Mouse (Mus musculus): Measurements from ENCODE around the gene Plk3. TPM values are rescaled to one million over a fixed set of nuclear protein-coding genes. Genes with fewer than 3 reads are reported as not detected.
"Not testable (repeated sequence)": the region's sequence is repeated elsewhere in the genome, so short reads cannot be mapped to it uniquely, and the experiment has no call there.

Plk3 gene
- polyA plus RNA-seq (2012; rRNA removed) = 23.5 and 23.9 TPM in 2 replicates

DNA sequence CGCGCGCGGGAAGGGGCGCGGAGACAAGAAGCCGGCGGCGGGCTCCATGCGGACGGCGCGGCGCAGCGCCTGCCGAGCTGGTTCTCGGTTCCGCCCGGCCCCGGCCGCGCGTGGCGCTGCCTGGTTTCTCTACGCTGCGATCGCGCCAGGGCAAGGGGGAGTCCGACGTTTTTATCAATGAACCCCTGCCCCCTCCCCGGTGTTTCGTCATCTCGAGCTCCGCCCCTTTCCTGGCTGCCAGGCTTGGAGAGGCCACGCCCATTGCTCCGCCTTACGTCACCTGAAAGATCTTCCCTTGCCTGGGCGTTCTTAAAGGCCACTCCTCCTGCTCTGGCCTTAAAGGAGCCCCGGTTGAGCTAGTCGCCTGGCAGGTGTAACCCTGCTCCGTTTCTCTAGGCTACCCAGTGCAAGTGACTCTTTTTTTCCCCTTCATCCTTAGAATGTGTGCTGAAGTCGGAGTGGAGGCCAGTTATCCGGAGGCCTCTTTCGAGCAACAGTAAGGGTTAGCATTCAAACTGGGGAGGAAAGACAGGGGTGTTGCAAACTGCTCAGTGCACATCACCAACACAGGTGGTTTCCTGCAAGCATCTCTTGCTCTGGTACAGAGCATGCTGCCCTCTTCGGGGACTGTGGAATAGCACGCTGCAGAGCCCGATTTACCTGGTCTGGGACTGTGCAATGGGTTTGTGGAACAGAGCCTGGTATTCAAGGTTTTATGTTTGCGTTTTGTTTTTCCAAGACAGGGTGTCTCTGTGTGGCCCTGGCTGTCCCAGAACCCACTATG lies at the start of gene Plk3:
Plk3 (minus strand) TSS at position 147 of the 784 bp plus-strand sequence.
- TF ChIP-seq POLR2A (IDR thresholded peaks at IDR 0.05; ENCODE audit: low read depth, low read length) (peak; percentile 92), CTCF (IDR thresholded peaks at IDR 0.05; ENCODE audit: extremely low read depth, insufficient read length, insufficient replicate concordance, low read depth, low read length) (no peak)

DNA sequence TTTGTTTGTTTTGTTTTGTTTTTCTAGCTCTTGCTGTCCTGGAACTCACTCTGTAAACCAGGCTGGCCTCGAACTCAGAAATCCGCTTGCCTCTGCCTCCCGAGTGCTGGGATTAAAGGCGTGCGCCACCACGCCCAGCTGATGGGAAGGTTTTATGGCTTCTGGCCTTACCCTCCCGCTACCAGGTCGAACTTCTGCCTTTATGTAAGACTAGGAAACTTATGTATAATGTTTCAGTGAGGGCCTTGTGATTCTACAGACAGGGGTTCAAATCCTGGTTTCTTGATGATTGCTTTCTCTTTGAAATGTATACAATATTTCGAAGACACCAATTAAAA lies 49.0 kb upstream of the Plk3 start:
- not testable (repeated sequence) for H3K36me3 ChIP-seq (ENCODE audit: control insufficient read depth, insufficient read depth, low read length); H3K4me1 ChIP-seq (ENCODE audit: control insufficient read depth, insufficient read depth, insufficient read length, low read length); H3K27me3 ChIP-seq (ENCODE audit: control insufficient read depth, insufficient read depth, low read length)
- peak overlapping the region; percentile 30; the same call in 1 of the 2 replicates for H3K27ac ChIP-seq (ENCODE audit: insufficient read depth, low read depth, low read length)
- WGBS = 8% methylated on average over 9 of the region's 9 CpGs
- peak overlapping the region; percentile 72 for H3K4me3 ChIP-seq (ENCODE audit: low read depth, low read length)

More for the DNA sequence above, at the start of gene Plk3:
- Histone ChIP-seq H3K27me3 (ENCODE audit: control insufficient read depth, insufficient read depth, low read length) (no peaks in the 10 kb centered on the region), H3K4me3 (ENCODE audit: low read depth, low read length) (peak within 1 kb of the TSS; percentile 85), H3K4me1 (ENCODE audit: control insufficient read depth, insufficient read depth, insufficient read length, low read length) (peaks cover 18% of the 10 kb centered on the region), H3K27ac (ENCODE audit: insufficient read depth, low read depth, low read length) (peak within 1 kb of the TSS; percentile 96), H3K36me3 (ENCODE audit: control insufficient read depth, insufficient read depth, low read length) (peaks cover 10% of the 10 kb centered on the region)
- 2% methylated on average over 47 of the region's 48 CpGs for WGBS

DNA sequence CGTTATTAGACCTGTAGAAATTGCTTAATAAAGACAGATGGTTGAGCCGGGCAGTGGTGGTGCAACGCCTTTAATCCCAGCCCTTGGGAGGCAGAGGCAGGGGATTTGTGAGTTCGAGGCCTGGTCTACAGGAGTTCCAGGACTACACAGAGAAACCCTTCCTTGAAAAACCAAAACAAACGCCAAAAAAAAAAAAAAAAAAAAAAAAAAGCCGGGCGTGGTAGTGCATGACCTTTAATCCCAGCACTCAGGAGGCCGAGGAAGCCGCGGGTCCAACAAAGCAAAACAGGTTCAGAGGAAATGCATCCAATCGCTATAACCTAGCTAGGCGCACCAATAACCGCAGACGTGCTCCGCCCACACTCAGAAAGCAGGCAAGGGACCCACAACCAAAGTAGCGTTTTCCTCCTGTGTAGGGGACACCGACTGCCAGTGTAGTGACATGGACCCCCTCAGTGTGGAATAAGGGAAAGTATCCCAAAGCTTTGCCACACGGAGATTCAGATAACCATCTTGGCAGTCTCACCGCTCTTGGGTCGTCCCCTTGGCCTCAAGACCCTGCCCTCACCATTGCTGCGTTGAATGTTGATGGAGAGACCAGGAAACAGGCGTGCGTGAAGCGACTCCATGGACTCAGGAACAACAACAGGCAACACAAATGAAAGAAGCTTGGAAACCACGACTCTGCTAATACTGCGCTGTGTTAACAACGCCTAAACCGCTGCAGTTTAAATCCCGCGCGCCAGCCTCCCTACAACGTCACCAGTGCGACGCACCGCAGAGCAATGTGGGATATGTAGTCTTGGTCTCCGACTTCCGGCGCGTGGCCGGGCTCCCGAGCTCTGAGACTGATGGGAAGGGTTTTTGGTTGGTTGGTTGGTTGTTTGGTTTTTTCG lies 48.3 kb upstream of the Plk3 start, which contains the start of gene Kif2c:
Kif2c (minus strand) TSS at position 777 of the 896 bp plus-strand sequence.
- peak within 1 kb of the TSS; percentile 72 for H3K4me3 ChIP-seq (ENCODE audit: low read depth, low read length)
- TF ChIP-seq CTCF (IDR thresholded peaks at IDR 0.05; ENCODE audit: extremely low read depth, insufficient read length, insufficient replicate concordance, low read depth, low read length) (no peak), POLR2A (IDR thresholded peaks at IDR 0.05; ENCODE audit: low read depth, low read length) (0 out of 2 replicates have a peak, but pooled peaks have one; percentile 22)
- peak within 1 kb of the TSS; percentile 30; the same call in 1 of the 2 replicates for H3K27ac ChIP-seq (ENCODE audit: insufficient read depth, low read depth, low read length)
- H3K36me3 ChIP-seq (ENCODE audit: control insufficient read depth, insufficient read depth, low read length) = 0 out of 2 replicates have a peak, but pooled peaks cover 3% of the 10 kb centered on the region
- WGBS = under 1% methylated on average over 42 of the region's 42 CpGs
- no peaks in the 10 kb centered on the region for H3K4me1 ChIP-seq (ENCODE audit: control insufficient read depth, insufficient read depth, insufficient read length, low read length)
- no peaks in the 10 kb centered on the region for H3K27me3 ChIP-seq (ENCODE audit: control insufficient read depth, insufficient read depth, low read length)

DNA sequence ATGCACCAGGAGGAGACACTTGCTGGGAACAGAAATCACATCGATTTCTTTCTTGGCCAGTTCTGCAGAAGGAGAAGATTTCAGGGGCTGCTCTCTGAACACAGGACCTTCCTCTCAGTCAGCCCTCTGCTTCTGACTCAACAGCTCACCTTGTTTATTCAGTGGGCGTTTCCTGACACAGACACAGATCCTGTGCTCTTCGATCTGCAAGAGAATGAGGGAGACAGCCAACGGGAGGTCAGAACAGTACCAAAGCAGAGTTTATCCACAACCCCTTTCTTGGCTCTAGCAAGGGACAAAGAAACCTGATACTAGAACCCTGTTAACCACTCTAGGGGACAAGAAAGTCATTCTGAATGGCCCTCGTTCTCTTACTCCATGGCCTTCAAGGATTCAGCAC lies 36.2 kb upstream of the Plk3 start:
- H3K4me3 ChIP-seq (ENCODE audit: low read depth, low read length) = no peak overlapping the region
- no peak for TF ChIP-seq POLR2A (IDR thresholded peaks at IDR 0.05; ENCODE audit: low read depth, low read length)
- no peak for TF ChIP-seq CTCF (IDR thresholded peaks at IDR 0.05; ENCODE audit: extremely low read depth, insufficient read length, insufficient replicate concordance, low read depth, low read length)
- peaks cover 28% of the 10 kb centered on the region for H3K36me3 ChIP-seq (ENCODE audit: control insufficient read depth, insufficient read depth, low read length)
- H3K4me1 ChIP-seq (ENCODE audit: control insufficient read depth, insufficient read depth, insufficient read length, low read length) = no peaks in the 10 kb centered on the region
- no peak overlapping the region for H3K27ac ChIP-seq (ENCODE audit: insufficient read depth, low read depth, low read length)
- H3K27me3 ChIP-seq (ENCODE audit: control insufficient read depth, insufficient read depth, low read length) = no peaks in the 10 kb centered on the region
- WGBS = 81% methylated on average over 5 of the region's 5 CpGs

DNA sequence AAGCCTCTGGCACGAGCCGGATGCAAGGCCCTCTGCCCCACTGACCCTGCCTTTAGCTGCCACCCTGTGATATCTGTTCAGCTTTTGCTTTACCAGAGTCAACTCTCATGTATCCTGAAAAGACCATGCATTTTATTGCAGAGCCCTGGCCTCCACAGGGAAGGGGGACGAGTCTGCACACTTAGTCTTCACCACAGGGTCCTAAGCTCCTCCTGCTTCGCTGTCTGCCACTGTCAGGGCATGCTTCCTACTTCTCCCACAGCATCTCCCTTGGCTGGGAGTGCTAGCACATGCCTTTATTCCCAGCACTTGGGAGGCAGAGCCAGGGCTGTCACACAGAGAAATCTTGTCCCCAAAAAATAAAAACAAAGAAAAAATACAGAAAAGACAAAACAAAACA lies 27.4 kb upstream of the Plk3 start:
- WGBS = 84% methylated on average over 4 of the region's 4 CpGs
- Histone ChIP-seq H3K4me3 (ENCODE audit: low read depth, low read length) (no peak overlapping the region), H3K27ac (ENCODE audit: insufficient read depth, low read depth, low read length) (no peak overlapping the region), H3K27me3 (ENCODE audit: control insufficient read depth, insufficient read depth, low read length) (no peaks in the 10 kb centered on the region), H3K4me1 (ENCODE audit: control insufficient read depth, insufficient read depth, insufficient read length, low read length) (no peaks in the 10 kb centered on the region), H3K36me3 (ENCODE audit: control insufficient read depth, insufficient read depth, low read length) (peaks cover 10% of the 10 kb centered on the region; the same call in 1 of the 2 replicates)
- TF ChIP-seq POLR2A (IDR thresholded peaks at IDR 0.05; ENCODE audit: low read depth, low read length) = no peak

DNA sequence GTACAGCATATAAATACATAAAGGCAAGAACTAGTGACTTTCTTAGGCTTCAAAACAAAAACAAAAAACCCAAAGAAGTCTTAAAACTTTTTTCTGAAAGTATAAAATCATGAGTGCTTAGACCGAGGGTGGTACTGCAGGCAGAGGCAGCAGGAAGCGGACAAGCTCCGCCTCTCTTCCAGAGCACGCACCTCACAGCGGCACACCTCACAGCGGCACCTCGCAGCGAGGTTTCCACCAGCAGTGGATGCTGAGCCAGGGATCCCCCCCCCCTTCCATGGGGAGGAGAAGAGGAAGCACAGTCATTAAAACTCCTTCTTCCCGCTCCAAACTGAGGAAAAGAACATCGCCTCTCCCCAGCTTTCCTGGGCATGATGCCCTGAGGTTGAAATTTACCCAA lies 25.9 kb upstream of the Plk3 start:
- Histone ChIP-seq H3K36me3 (ENCODE audit: control insufficient read depth, insufficient read depth, low read length) (peaks cover 12% of the 10 kb centered on the region), H3K4me1 (ENCODE audit: control insufficient read depth, insufficient read depth, insufficient read length, low read length) (no peaks in the 10 kb centered on the region), H3K27me3 (ENCODE audit: control insufficient read depth, insufficient read depth, low read length) (no peaks in the 10 kb centered on the region), H3K27ac (ENCODE audit: insufficient read depth, low read depth, low read length) (no peak overlapping the region), H3K4me3 (ENCODE audit: low read depth, low read length) (no peak overlapping the region)
- TF ChIP-seq POLR2A (IDR thresholded peaks at IDR 0.05; ENCODE audit: low read depth, low read length) (no peak), CTCF (IDR thresholded peaks at IDR 0.05; ENCODE audit: extremely low read depth, insufficient read length, insufficient replicate concordance, low read depth, low read length) (no peak)
- 73% methylated on average over 10 of the region's 10 CpGs for WGBS

DNA sequence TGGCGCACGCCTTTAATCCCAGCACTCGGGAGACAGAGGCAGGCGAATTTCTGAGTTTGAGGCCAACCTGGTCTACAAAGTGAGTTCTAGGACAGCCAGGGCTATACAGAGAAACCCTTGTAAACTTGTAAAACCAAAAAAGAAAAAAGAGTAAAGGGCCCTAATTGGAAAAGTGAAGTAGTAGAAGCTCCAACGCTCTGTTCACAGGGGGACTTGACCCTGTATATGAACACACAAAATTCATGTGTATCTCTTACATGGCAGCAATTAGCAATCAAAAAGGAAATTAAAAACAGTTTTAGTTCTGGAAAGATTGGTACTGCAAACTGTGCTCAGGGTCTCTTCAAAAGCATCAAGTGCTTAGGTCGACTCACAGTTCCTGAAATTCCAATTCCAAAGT lies 22.6 kb upstream of the Plk3 start:
- Histone ChIP-seq H3K36me3 (ENCODE audit: control insufficient read depth, insufficient read depth, low read length) (peaks cover 32% of the 10 kb centered on the region), H3K27me3 (ENCODE audit: control insufficient read depth, insufficient read depth, low read length) (no peaks in the 10 kb centered on the region), H3K4me1 (ENCODE audit: control insufficient read depth, insufficient read depth, insufficient read length, low read length) (no peaks in the 10 kb centered on the region), H3K27ac (ENCODE audit: insufficient read depth, low read depth, low read length) (no peak overlapping the region), H3K4me3 (ENCODE audit: low read depth, low read length) (peak overlapping the region; percentile 77)
- WGBS = 29% methylated on average over 6 of the region's 6 CpGs
- TF ChIP-seq CTCF (IDR thresholded peaks at IDR 0.05; ENCODE audit: extremely low read depth, insufficient read length, insufficient replicate concordance, low read depth, low read length) (no peak), POLR2A (IDR thresholded peaks at IDR 0.05; ENCODE audit: low read depth, low read length) (no peak)
